Mouse (Mus musculus): ENCODE measurements around the gene Prrx1. TPM values are rescaled to one million over a fixed set of nuclear protein-coding genes. Genes with fewer than 3 reads are reported as not detected.

Prrx1 gene
- polyA plus RNA-seq, 1 experiment from 2014 or later: 219 TPM

DNA sequence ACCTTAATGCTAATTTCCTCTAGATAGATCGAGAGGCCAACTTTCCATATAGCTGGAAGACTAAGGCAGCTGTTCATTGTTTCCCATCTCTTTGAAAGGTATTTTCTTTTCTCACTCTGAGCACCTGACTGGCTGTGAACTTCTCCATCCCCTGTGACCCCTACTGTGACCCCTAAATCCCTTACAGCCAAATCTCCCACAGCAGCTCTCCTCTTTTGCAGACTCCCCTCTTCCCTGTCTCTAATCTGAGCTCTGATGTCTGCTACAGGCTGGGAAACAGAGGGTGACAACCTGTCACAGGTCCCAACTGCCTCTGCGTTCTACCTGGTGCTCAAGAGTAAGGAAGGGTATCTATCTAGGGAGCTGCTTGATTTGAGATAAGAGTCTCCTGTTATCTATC, 4.0 kb downstream of the Prrx1 start:
- 2% methylated on average over 2 of the region's 2 CpGs for WGBS
- Histone ChIP-seq H3K4me3 (peak overlapping the region; percentile 76), H3K4me1 (peaks cover 50% of the 10 kb centered on the region), H3K9me3 (replicated peaks) (no peaks in the 10 kb centered on the region), H3K27ac (peak overlapping the region; percentile 99), H3K27me3 (ENCODE audit: low read depth, poor library complexity, severe bottlenecking) (no peaks in the 10 kb centered on the region), H3K36me3 (peaks cover 62% of the 10 kb centered on the region)
- peak; percentile 56 for DNase-seq (ENCODE audit: low spot score)

- peaks cover 69% of the 10 kb centered on the region for H3K36me3 ChIP-seq
- no peaks in the 10 kb centered on the region for H3K9me3 ChIP-seq (replicated peaks)
- 1% methylated on average over 24 of the region's 24 CpGs for WGBS
- no peaks in the 10 kb centered on the region for H3K27me3 ChIP-seq (ENCODE audit: low read depth, poor library complexity, severe bottlenecking)
- H3K27ac ChIP-seq: peak overlapping the region; percentile 99
- DNase-seq (ENCODE audit: low spot score): peak; percentile 88
- peaks cover 49% of the 10 kb centered on the region for H3K4me1 ChIP-seq
- H3K4me3 ChIP-seq: peak overlapping the region; percentile 76
Observed at GRCm38 (mm10) chr1:163308631-163309030, 4.9 kb downstream of the Prrx1 start.

- Histone ChIP-seq H3K9me3 (replicated peaks) (no peaks in the 10 kb centered on the region), H3K4me3 (peak overlapping the region; percentile 76), H3K4me1 (peaks cover 58% of the 10 kb centered on the region), H3K36me3 (peaks cover 78% of the 10 kb centered on the region), H3K27me3 (ENCODE audit: low read depth, poor library complexity, severe bottlenecking) (no peaks in the 10 kb centered on the region), H3K27ac (peak overlapping the region; percentile 99)
- peak; percentile 48 for DNase-seq (ENCODE audit: low spot score)
- WGBS: 9% methylated on average over 11 of the region's 11 CpGs
Observed at GRCm38 (mm10) chr1:163307706-163308105, 5.8 kb downstream of the Prrx1 start.

DNA sequence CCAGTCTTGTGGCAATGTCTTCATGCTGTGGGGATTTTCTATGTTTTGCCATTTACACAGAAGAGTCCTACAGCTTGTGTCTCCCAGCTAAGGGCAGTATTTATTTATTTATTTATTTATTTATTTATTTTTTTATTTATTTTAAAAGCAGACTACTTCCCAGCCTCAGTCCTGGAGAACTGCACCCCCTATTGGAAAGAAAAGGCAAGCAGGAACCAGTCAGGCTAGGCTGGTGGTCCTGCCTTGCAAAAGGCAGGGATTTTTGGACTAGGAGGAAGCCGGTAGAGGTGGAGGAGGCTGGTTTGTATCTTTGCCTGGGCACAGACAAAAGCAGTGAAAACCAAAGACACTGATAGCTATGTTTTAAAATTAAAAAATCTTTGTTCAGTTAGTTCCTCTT, 7.6 kb downstream of the Prrx1 start:
- no peak for DNase-seq (ENCODE audit: low spot score)
- Histone ChIP-seq H3K9me3 (replicated peaks) (no peaks in the 10 kb centered on the region), H3K4me3 (no peak overlapping the region), H3K4me1 (peaks cover 68% of the 10 kb centered on the region), H3K27ac (peak overlapping the region; percentile 10; the same call in 1 of the 2 replicates), H3K27me3 (ENCODE audit: low read depth, poor library complexity, severe bottlenecking) (no peaks in the 10 kb centered on the region), H3K36me3 (peaks cover 90% of the 10 kb centered on the region)
- 38% methylated on average over 1 of the region's 1 CpGs for whole genome bisulfite sequencing

- 89% methylated on average over 3 of the region's 3 CpGs for WGBS
- no peaks in the 10 kb centered on the region for H3K9me3 ChIP-seq (replicated peaks)
- no peak overlapping the region for H3K4me3 ChIP-seq
- no peak overlapping the region for H3K27ac ChIP-seq
- no peak for DNase-seq (ENCODE audit: low spot score)
- H3K36me3 ChIP-seq: peaks cover 90% of the 10 kb centered on the region
- H3K27me3 ChIP-seq (ENCODE audit: low read depth, poor library complexity, severe bottlenecking): no peaks in the 10 kb centered on the region
- peaks cover 77% of the 10 kb centered on the region for H3K4me1 ChIP-seq
Observed at GRCm38 (mm10) chr1:163304837-163305236, 8.7 kb downstream of the Prrx1 start.

DNA sequence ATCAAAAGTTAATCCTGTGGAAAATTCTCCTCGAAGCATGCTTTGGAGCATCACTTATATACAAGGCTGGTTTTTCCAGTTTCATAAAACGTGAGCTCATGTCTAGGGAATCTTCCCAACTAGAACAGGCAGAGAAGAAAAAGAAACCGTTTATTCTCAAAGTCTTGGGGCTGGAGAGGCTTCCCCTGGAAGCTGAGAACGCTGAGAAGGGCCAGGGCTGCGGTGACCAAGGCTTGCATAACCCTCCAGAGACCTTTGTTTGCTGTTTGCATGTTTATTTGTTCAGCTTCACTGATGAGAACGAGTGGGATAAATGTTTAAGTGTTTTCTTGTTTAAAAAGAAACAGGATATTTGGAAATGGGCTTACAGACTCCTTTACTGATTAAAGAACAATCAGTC, 11.2 kb downstream of the Prrx1 start:
- 52% methylated on average over 6 of the region's 6 CpGs for WGBS
- Histone ChIP-seq H3K9me3 (replicated peaks) (no peaks in the 10 kb centered on the region), H3K4me3 (no peak overlapping the region), H3K27me3 (ENCODE audit: low read depth, poor library complexity, severe bottlenecking) (no peaks in the 10 kb centered on the region), H3K4me1 (peaks cover 64% of the 10 kb centered on the region), H3K36me3 (peaks cover 92% of the 10 kb centered on the region), H3K27ac (no peak overlapping the region)
- no peak for DNase-seq (ENCODE audit: low spot score)

DNA sequence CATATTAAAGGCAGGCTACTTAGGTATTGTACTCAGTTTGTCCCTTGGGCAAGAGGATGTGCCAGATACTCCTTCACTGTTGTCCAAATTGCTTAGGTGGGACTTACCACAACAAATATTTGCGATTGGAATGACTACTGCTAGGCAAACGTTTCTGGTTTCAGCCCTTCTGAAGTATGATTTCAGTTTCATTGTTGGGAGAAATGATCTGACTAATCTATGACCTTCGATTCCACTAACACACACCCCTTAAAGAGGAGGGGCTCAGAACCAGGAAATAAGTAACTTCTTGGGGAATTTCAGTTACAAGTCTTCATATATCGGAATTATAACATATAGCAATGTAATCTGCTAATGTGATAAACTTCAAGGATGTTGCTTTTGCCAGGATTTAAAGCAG, 20.4 kb downstream of the Prrx1 start:
- Histone ChIP-seq H3K9me3 (replicated peaks) (no peaks in the 10 kb centered on the region), H3K36me3 (peaks cover 75% of the 10 kb centered on the region), H3K4me3 (no peak overlapping the region), H3K27me3 (ENCODE audit: low read depth, poor library complexity, severe bottlenecking) (no peaks in the 10 kb centered on the region), H3K27ac (no peak overlapping the region), H3K4me1 (peaks cover 50% of the 10 kb centered on the region)
- no peak for DNase-seq (ENCODE audit: low spot score)
- WGBS: 86% methylated on average over 4 of the region's 4 CpGs

GRCm38 (mm10) chr1:163291925-163292324, 21.6 kb downstream of the Prrx1 start:
- no peak for DNase-seq (ENCODE audit: low spot score)
- Histone ChIP-seq H3K4me1 (peaks cover 50% of the 10 kb centered on the region), H3K27me3 (ENCODE audit: low read depth, poor library complexity, severe bottlenecking) (no peaks in the 10 kb centered on the region), H3K4me3 (no peak overlapping the region), H3K27ac (no peak overlapping the region), H3K36me3 (peaks cover 77% of the 10 kb centered on the region), H3K9me3 (replicated peaks) (no peaks in the 10 kb centered on the region)
- 74% methylated on average over 2 of the region's 2 CpGs for WGBS

DNA sequence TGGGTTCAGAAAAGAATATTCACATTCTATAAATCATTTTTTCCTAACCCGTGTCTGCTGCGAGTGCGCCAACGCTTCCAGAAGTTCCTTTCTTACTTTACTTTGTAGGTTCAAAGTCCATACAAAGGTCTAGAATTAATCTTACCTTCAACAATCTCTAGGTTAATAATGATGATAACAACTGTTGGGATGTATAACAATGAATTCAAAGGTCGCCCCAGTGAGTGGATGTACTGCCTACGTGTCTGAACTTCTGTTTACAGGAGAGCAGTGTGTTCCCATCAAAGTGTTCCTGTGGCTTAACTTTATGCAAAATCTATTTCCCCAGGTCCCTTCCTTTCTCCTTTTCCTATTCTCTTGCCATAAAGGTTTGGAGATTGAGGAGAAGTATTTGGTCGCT, 24.4 kb downstream of the Prrx1 start:
- Histone ChIP-seq H3K27ac (no peak overlapping the region), H3K4me3 (no peak overlapping the region), H3K4me1 (peaks cover 74% of the 10 kb centered on the region), H3K9me3 (replicated peaks) (no peaks in the 10 kb centered on the region), H3K36me3 (peaks cover 68% of the 10 kb centered on the region), H3K27me3 (ENCODE audit: low read depth, poor library complexity, severe bottlenecking) (no peaks in the 10 kb centered on the region)
- 81% methylated on average over 7 of the region's 7 CpGs for WGBS
- no peak for DNase-seq (ENCODE audit: low spot score)

DNA sequence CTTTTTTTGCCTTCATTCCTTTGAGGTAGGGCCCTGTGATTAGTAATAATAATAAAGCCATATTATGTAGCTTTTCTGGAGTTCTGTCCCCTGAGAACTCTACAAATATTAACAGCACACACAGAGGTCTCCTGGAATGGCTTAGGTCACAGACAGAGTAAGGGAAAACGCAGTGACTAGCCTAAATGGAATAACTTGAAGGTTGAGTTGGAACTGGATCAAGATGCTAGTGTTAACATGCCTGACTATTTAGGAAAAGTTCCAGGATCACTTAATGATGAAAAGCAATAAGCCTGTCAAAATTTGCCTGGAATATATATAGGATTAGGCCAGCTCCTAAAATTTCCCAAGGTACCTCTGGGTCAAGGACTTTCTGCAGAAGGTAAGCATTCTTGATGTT, 28.0 kb downstream of the Prrx1 start:
- H3K27ac ChIP-seq: no peak overlapping the region
- H3K36me3 ChIP-seq: peaks cover 71% of the 10 kb centered on the region
- H3K27me3 ChIP-seq (ENCODE audit: low read depth, poor library complexity, severe bottlenecking): no peaks in the 10 kb centered on the region
- WGBS: 50% methylated on average over 1 of the region's 1 CpGs
- DNase-seq (ENCODE audit: low spot score): no peak
- H3K4me3 ChIP-seq: no peak overlapping the region
- H3K9me3 ChIP-seq (replicated peaks): no peaks in the 10 kb centered on the region
- H3K4me1 ChIP-seq: peaks cover 58% of the 10 kb centered on the region

DNA sequence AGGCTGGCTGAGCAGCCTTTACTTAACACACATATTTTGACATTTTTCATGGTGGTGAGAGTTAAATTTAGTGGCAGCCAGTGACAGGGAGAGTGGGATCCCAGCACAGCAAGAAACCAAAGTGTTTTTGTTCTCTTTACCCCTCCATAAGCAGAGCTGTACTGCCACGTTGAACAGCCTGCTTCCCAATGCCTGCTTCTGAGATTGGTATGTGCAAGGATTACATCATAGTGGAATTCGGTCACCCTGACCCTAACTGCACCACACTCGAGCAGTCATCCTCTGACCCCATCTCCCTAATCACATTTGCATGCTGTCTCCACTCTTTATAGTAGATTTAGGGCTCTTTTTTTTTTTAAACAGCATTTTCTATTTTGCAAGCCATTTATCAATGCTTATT, 28.4 kb downstream of the Prrx1 start:
- DNase-seq (ENCODE audit: low spot score): no peak
- Histone ChIP-seq H3K27ac (no peak overlapping the region), H3K4me1 (peaks cover 54% of the 10 kb centered on the region), H3K9me3 (replicated peaks) (no peaks in the 10 kb centered on the region), H3K27me3 (ENCODE audit: low read depth, poor library complexity, severe bottlenecking) (no peaks in the 10 kb centered on the region), H3K4me3 (no peak overlapping the region), H3K36me3 (peaks cover 74% of the 10 kb centered on the region)
- WGBS: 42% methylated on average over 3 of the region's 3 CpGs

- Histone ChIP-seq H3K4me1 (peaks cover 44% of the 10 kb centered on the region), H3K4me3 (no peak overlapping the region), H3K27me3 (ENCODE audit: low read depth, poor library complexity, severe bottlenecking) (no peaks in the 10 kb centered on the region), H3K27ac (no peak overlapping the region), H3K36me3 (peaks cover 76% of the 10 kb centered on the region), H3K9me3 (replicated peaks) (no peaks in the 10 kb centered on the region)
- no peak for DNase-seq (ENCODE audit: low spot score)
- WGBS: 89% methylated on average over 9 of the region's 9 CpGs
Observed at GRCm38 (mm10) chr1:163283980-163284635, 29.4 kb downstream of the Prrx1 start.

DNA sequence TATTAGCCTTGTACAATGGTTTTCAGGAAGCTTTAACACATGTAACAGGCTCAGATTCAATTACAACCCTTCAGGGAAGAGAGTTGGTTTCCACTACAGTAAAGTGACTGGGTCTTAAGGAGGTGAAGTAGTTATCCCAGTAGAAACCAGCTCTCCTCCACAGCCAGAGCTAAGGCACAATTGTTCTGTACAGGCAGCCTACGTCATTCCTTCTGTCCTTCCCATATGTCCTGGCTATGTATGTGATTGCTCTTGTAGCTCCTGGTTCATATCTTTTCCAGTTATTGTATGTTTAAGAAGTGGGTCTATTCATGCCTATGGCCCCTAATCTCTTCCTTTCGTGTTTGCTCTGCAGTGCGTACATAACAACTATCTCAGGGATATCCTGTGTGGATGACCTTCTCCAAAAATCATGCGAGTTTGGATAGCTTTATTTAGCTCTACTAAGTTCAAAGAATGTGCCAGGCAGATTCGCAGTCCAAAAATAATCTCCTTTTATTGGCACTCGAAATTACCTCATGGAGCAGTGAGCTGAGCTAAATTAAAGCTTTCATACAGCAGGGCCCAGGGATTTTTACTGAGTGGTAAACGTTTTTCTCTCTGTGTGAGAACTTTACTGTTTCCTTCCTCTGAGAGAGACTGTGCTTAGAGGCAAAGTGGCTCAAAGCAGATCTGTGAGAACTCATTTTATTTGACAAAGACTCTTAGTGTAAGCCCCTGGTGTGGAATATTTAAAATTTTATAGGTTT, 31.9 kb downstream of the Prrx1 start:
- no peak overlapping the region for H3K4me3 ChIP-seq
- H3K27me3 ChIP-seq (ENCODE audit: low read depth, poor library complexity, severe bottlenecking): no peaks in the 10 kb centered on the region
- DNase-seq (ENCODE audit: low spot score): no peak
- H3K36me3 ChIP-seq: peaks cover 80% of the 10 kb centered on the region
- H3K27ac ChIP-seq: no peak overlapping the region
- peaks cover 43% of the 10 kb centered on the region for H3K4me1 ChIP-seq
- 81% methylated on average over 7 of the region's 7 CpGs for WGBS
- no peaks in the 10 kb centered on the region for H3K9me3 ChIP-seq (replicated peaks)

All from limb, embryonic 10.5 days (tissue).